Mouse (Mus musculus): ENCODE data around the gene Kcnk10. TPM values are rescaled to one million over a fixed set of nuclear protein-coding genes. Genes with fewer than 3 reads are reported as not detected.

Gene Kcnk10
- total RNA-seq, 1 experiment: 0.09 TPM

- no peak for DNase-seq (ENCODE audit: low read depth, low spot score)
- Histone ChIP-seq H3K27ac (ENCODE audit: insufficient read depth, low read depth, low read length, poor library complexity, severe bottlenecking) (no peak overlapping the region), H3K9ac (ENCODE audit: insufficient read depth, low read depth, low read length, poor library complexity, severe bottlenecking) (no peak overlapping the region), H3K36me3 (ENCODE audit: control insufficient read depth, insufficient read depth, low read length, poor library complexity, severe bottlenecking) (no peaks in the 10 kb centered on the region), H3K4me3 (ENCODE audit: insufficient read depth in 1 of 2, low read depth in 1 of 2, low read length in 2 of 2, poor library complexity in 1 of 2, severe bottlenecking in 1 of 2) (no peak overlapping the region), H3K4me1 (ENCODE audit: control insufficient read depth in 2 of 2, insufficient read depth in 2 of 2, low read length in 2 of 2, poor library complexity in 1 of 2) (no peaks in the 10 kb centered on the region), H3K9me3 (ENCODE audit: control insufficient read depth, insufficient read depth, low read depth, low read length) (no peaks in the 10 kb centered on the region)
- in situ Hi-C loops (cut with MboI; ENCODE audit: low sequenced_read_pairs in 2 of 2, unreplicated experiment in 2 of 2): no loop called here
- TF ChIP-seq HCFC1 (IDR thresholded peaks at IDR 0.05; ENCODE audit: borderline replicate concordance, insufficient read depth, low read length) (no peak), ZC3H11A (IDR thresholded peaks at IDR 0.05; ENCODE audit: borderline replicate concordance, low read depth, low read length) (no peak), CHD2 (IDR thresholded peaks at IDR 0.05; ENCODE audit: low read depth, low read length) (no peak), ZNF384 (IDR thresholded peaks at IDR 0.05; ENCODE audit: low read depth, low read length) (no peak), MAFK (IDR thresholded peaks at IDR 0.05; ENCODE audit: insufficient read depth, low read depth, low read length) (no peak)
These were observed 33.4 kb downstream of the Kcnk10 start for GRCm38 (mm10) chr12:98544545-98545250.

- no peak for DNase-seq (ENCODE audit: low read depth, low spot score)
- TF ChIP-seq CHD2 (IDR thresholded peaks at IDR 0.05; ENCODE audit: low read depth, low read length) (no peak), MAFK (IDR thresholded peaks at IDR 0.05; ENCODE audit: insufficient read depth, low read depth, low read length) (no peak), HCFC1 (IDR thresholded peaks at IDR 0.05; ENCODE audit: borderline replicate concordance, insufficient read depth, low read length) (no peak), ZC3H11A (IDR thresholded peaks at IDR 0.05; ENCODE audit: borderline replicate concordance, low read depth, low read length) (no peak), ZNF384 (IDR thresholded peaks at IDR 0.05; ENCODE audit: low read depth, low read length) (no peak)
- no peaks in the 10 kb centered on the region for H3K4me1 ChIP-seq (ENCODE audit: control insufficient read depth in 2 of 2, insufficient read depth in 2 of 2, low read length in 2 of 2, poor library complexity in 1 of 2)
- no peak overlapping the region for H3K27ac ChIP-seq (ENCODE audit: insufficient read depth, low read depth, low read length, poor library complexity, severe bottlenecking)
- H3K4me3 ChIP-seq (ENCODE audit: insufficient read depth in 1 of 2, low read depth in 1 of 2, low read length in 2 of 2, poor library complexity in 1 of 2, severe bottlenecking in 1 of 2): no peak overlapping the region
- no peak overlapping the region for H3K9ac ChIP-seq (ENCODE audit: insufficient read depth, low read depth, low read length, poor library complexity, severe bottlenecking)
- in situ Hi-C loops (cut with MboI; ENCODE audit: low sequenced_read_pairs in 2 of 2, unreplicated experiment in 2 of 2): no loop called here
- no peaks in the 10 kb centered on the region for H3K9me3 ChIP-seq (ENCODE audit: control insufficient read depth, insufficient read depth, low read depth, low read length)
- no peaks in the 10 kb centered on the region for H3K36me3 ChIP-seq (ENCODE audit: control insufficient read depth, insufficient read depth, low read length, poor library complexity, severe bottlenecking)
These were observed 41.4 kb downstream of the Kcnk10 start for GRCm38 (mm10) chr12:98536760-98537159.

- TF ChIP-seq ZNF384 (IDR thresholded peaks at IDR 0.05; ENCODE audit: low read depth, low read length): no peak
- TF ChIP-seq ZC3H11A (IDR thresholded peaks at IDR 0.05; ENCODE audit: borderline replicate concordance, low read depth, low read length): no peak
- TF ChIP-seq HCFC1 (IDR thresholded peaks at IDR 0.05; ENCODE audit: borderline replicate concordance, insufficient read depth, low read length): no peak
- TF ChIP-seq MAFK (IDR thresholded peaks at IDR 0.05; ENCODE audit: insufficient read depth, low read depth, low read length): no peak
- TF ChIP-seq CHD2 (IDR thresholded peaks at IDR 0.05; ENCODE audit: low read depth, low read length): no peak
- Histone ChIP-seq H3K36me3 (ENCODE audit: control insufficient read depth, insufficient read depth, low read length, poor library complexity, severe bottlenecking) (no peaks in the 10 kb centered on the region), H3K9ac (ENCODE audit: insufficient read depth, low read depth, low read length, poor library complexity, severe bottlenecking) (no peak overlapping the region), H3K9me3 (ENCODE audit: control insufficient read depth, insufficient read depth, low read depth, low read length) (no peaks in the 10 kb centered on the region), H3K4me1 (ENCODE audit: control insufficient read depth in 2 of 2, insufficient read depth in 2 of 2, low read length in 2 of 2, poor library complexity in 1 of 2) (no peaks in the 10 kb centered on the region), H3K27ac (ENCODE audit: insufficient read depth, low read depth, low read length, poor library complexity, severe bottlenecking) (no peak overlapping the region), H3K4me3 (ENCODE audit: insufficient read depth in 1 of 2, low read depth in 1 of 2, low read length in 2 of 2, poor library complexity in 1 of 2, severe bottlenecking in 1 of 2) (no peak overlapping the region)
- in situ Hi-C loops (cut with MboI; ENCODE audit: low sequenced_read_pairs in 2 of 2, unreplicated experiment in 2 of 2): no loop called here
- no peak for DNase-seq (ENCODE audit: low read depth, low spot score)
These were observed 42.1 kb downstream of the Kcnk10 start for GRCm38 (mm10) chr12:98536036-98536435.

- no peaks in the 10 kb centered on the region for H3K4me1 ChIP-seq (ENCODE audit: control insufficient read depth in 2 of 2, insufficient read depth in 2 of 2, low read length in 2 of 2, poor library complexity in 1 of 2)
- H3K27ac ChIP-seq (ENCODE audit: insufficient read depth, low read depth, low read length, poor library complexity, severe bottlenecking): no peak overlapping the region
- TF ChIP-seq CHD2 (IDR thresholded peaks at IDR 0.05; ENCODE audit: low read depth, low read length) (no peak), HCFC1 (IDR thresholded peaks at IDR 0.05; ENCODE audit: borderline replicate concordance, insufficient read depth, low read length) (no peak), MAFK (IDR thresholded peaks at IDR 0.05; ENCODE audit: insufficient read depth, low read depth, low read length) (no peak), ZNF384 (IDR thresholded peaks at IDR 0.05; ENCODE audit: low read depth, low read length) (no peak), ZC3H11A (IDR thresholded peaks at IDR 0.05; ENCODE audit: borderline replicate concordance, low read depth, low read length) (no peak)
- no peak overlapping the region for H3K9ac ChIP-seq (ENCODE audit: insufficient read depth, low read depth, low read length, poor library complexity, severe bottlenecking)
- in situ Hi-C loops (cut with MboI; ENCODE audit: low sequenced_read_pairs in 2 of 2, unreplicated experiment in 2 of 2): no loop called here
- H3K36me3 ChIP-seq (ENCODE audit: control insufficient read depth, insufficient read depth, low read length, poor library complexity, severe bottlenecking): no peaks in the 10 kb centered on the region
- no peaks in the 10 kb centered on the region for H3K9me3 ChIP-seq (ENCODE audit: control insufficient read depth, insufficient read depth, low read depth, low read length)
- no peak for DNase-seq (ENCODE audit: low read depth, low spot score)
- no peak overlapping the region for H3K4me3 ChIP-seq (ENCODE audit: insufficient read depth in 1 of 2, low read depth in 1 of 2, low read length in 2 of 2, poor library complexity in 1 of 2, severe bottlenecking in 1 of 2)
These were observed 42.6 kb downstream of the Kcnk10 start for GRCm38 (mm10) chr12:98535494-98535901.
